Mouse (Mus musculus): ENCODE data around the gene Sp3.

Sp3 gene

DNA sequence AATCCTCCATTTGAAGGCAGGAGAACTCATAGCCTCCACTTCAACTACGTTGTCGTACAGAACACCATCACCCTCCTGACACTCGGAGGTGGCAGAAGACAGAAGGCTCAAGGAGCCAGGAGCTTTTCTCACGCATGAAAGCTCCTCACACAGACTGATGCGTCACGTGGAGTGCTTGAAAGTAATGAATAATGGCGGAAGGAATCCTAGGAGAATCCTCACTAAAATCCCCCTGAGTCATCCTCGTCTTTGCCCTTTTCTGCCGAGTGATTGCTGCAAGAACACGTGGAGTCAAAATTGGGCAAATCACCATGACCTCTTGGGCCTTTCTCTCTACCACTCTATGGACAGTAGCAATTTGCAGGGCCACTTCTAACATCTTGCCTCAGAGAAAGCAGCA is 55.3 kb downstream of the Sp3 start:
- in situ Hi-C loops (cut with MseI, MboI) = loop anchor here in 1 of 2 experiments (25.0 kb wide), 1 partner anchor 413 kb away; no protein-coding TSS in a partner anchor

DNA sequence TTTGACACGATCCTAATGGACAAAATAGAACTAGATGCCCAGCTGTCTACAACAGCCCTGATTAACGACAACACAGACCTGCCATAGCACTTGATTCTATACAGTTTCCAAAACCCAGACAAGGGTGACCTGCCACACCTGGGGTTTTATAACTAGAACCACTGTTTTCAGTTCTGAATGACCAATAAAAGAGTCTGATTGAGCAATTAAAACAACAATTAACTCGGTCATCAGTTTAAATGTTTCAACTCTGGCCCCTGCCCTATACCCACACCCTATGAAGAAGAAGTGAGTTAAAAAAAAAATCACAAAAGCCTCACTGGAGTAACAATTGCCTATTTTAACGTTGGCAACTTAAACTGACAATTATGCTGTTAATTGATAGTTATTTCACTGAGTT is 64.1 kb downstream of the Sp3 start:
- in situ Hi-C loops (cut with MseI, MboI) = loop anchor here in 1 of 2 experiments (25.0 kb wide), 1 partner anchor 404 kb away; no protein-coding TSS in a partner anchor

DNA sequence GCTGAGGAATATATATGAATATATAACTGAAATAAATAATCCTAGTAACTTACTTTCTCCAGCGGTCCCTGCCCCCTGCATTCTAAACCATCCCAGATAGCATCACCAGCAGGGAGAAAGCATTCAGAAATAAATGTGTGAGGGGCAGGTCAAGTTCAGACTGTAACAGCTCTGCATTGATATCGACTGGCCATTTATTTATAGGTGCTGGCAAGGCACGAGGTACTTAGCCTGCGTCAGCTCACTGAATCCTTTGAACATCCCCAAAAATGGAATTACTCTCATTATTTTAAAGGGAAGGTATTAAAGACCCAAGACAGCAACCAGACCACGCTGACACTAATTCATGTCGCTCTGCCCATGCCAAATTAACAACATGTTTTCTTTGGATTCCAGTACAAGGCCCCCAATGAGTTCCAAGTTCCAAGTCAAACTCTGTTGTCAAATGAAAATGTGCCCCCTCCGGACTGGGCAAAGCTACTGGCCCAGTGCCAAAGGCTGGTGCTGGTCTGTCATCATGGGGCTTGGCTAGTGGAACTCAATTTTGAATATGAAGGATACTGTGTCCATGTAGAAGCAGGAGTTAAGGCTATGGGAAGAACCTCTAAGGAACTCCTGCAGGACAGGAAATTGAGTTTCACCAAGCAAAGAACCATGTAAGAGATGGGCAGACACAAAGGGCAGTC is 64.9 kb downstream of the Sp3 start:
- in situ Hi-C loops (cut with MseI, MboI) = loop anchor here in 1 of 2 experiments (25.0 kb wide), 1 partner anchor 403 kb away; no protein-coding TSS in a partner anchor

DNA sequence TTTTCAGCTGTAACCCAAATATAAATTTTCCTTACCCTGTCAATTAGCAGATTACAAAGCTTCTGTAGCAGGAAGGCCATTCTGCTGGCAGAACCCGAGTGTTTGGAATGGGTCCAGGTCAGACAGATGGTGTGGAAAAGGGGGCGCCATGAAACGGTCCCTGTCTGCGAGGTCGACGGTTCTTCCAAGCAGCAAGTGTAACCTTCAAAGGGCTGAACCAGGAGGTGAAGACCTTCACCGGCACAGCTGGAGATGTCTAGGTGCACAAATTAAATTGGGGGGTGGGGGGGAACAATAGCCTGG is 66.8 kb downstream of the Sp3 start:
- in situ Hi-C loops (cut with MseI, MboI) = loop anchor here in 1 of 2 experiments (25.0 kb wide), 1 partner anchor 401 kb away; no protein-coding TSS in a partner anchor

DNA sequence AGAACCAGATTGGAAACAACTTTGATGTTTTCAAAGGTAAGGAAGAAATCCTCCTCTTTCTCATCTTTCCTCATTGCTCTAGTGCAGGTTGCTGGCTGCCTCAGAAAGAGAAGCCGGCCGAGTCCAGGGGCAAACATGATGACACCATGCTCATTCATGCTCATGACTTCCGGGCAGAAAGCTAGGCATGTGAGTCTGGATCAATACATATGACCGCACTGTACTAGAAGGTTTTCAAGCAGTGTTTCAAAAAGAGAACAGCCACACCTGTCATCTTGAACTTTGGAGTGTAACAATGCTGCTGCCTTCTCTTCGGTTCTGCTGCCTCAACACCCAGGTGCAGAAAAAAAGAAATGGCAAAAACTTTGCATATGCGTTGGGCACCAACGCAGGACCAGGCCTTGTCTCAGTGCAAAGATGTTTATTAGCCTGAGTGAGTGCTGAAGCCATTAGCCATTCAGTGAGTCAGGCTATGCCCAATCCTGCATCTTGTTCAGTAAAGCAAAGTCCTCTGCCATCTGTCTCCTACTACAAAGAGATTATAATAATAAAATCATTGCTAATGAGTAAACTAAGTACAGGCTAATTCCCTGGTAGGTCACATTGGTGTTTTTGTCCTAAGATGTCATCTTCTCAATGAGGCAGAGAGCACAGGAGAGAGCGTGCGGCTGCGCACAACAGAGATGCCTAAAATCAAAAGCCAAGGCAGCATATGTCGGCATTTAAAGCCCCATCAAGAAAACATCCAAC is 67.4 kb downstream of the Sp3 start:
- in situ Hi-C loops (cut with MseI, MboI) = loop anchor here in 1 of 2 experiments (25.0 kb wide), 1 partner anchor 401 kb away; no protein-coding TSS in a partner anchor

DNA sequence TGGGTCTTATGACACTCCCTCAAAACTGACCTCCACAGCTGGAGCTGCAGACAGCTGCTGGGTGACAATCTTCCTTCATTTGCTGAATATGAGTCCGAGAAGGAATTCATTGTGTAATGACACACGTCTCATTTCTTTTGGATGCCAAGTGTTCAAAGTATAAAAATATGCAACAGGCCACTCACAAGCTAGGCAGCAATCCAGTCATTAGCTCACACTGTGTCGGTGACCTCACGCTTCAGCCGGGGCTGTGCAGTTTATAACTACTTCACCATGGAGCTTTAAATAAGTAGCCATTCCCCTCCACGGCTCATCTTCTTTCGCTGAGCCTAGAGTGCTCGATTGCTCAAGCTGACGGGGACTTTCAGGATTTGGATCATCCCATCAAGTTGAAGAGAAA is 68.7 kb downstream of the Sp3 start:
- in situ Hi-C loops (cut with MseI, MboI) = loop anchor here in 1 of 2 experiments (25.0 kb wide), 1 partner anchor 399 kb away; no protein-coding TSS in a partner anchor

DNA sequence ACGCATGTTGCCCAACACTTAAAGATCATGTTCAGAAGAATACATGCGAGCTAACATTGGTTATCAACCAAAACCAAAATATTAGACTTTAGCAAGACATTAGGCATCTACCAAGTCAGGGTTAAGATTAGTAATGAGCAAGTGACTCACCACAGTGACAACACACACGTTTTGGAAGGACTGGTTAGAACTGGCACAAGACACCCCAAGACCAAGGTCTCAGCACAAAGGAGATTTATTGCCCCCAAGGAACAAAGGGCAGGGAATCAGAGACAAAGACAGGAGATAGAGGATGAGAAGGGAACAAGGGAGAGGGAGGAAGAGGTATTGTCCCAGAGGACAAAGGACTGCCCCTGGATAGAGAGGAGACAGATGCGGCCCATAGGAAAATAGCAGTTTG is 71.2 kb downstream of the Sp3 start:
- in situ Hi-C loops (cut with MseI, MboI) = loop anchor here in 1 of 2 experiments (25.0 kb wide), 1 partner anchor 397 kb away; no protein-coding TSS in a partner anchor

DNA sequence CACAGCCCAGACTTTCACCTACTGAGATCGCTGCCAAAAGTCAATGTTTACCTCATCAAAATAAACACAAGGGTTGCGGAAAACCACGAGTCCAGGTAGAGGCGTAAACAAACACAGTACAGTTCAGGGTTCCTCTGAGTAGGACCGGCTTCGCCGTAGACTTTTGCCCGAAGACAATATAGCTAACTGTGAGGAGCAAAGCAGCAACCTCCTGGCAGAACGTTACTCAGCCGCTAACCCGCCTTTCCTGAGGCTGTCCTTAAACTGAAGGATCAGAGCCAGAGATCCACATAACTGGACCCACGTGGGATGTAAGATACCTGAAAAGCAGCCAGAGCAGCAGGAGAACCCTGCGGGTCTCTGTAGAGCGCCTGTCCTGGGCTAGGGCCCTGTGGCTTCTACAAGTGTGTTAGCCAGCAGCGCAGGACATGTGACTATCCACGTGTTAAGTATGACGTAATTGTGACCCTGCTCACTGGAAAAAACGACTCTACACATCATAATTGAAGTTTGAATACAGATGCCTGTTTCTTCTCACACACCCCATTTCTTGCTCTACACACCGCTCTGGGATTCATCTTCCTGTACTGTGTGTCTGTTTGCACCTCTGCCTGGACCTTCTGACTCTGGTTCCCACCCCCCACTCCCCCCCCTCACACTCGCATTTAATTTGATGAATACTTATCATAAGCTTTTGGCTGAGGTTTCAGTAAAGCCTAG is 71.9 kb downstream of the Sp3 start:
- in situ Hi-C loops (cut with MseI, MboI) = loop anchor here in 1 of 2 experiments (25.0 kb wide), 1 partner anchor 396 kb away; no protein-coding TSS in a partner anchor

DNA sequence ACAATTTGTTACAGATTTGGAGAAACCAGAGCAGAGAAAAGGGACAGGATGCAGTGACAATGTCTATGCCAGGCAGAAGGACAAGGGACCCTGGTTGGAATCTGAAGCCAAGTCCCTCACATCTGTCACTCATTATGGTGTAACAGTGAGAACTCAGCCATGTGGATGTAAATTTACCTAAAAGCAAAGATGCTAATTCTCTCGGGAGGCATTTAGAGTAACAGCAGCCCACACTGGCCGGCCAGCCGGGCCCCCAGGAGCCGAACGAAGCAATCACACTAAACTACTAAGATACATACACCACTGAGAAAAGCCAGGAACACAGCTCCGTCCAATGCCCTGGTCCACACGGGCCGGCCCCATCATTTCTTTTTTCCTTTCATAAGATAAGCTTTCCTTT is 73.5 kb downstream of the Sp3 start:
- in situ Hi-C loops (cut with MseI, MboI) = loop anchor here in 1 of 2 experiments (25.0 kb wide), 1 partner anchor 394 kb away; no protein-coding TSS in a partner anchor

DNA sequence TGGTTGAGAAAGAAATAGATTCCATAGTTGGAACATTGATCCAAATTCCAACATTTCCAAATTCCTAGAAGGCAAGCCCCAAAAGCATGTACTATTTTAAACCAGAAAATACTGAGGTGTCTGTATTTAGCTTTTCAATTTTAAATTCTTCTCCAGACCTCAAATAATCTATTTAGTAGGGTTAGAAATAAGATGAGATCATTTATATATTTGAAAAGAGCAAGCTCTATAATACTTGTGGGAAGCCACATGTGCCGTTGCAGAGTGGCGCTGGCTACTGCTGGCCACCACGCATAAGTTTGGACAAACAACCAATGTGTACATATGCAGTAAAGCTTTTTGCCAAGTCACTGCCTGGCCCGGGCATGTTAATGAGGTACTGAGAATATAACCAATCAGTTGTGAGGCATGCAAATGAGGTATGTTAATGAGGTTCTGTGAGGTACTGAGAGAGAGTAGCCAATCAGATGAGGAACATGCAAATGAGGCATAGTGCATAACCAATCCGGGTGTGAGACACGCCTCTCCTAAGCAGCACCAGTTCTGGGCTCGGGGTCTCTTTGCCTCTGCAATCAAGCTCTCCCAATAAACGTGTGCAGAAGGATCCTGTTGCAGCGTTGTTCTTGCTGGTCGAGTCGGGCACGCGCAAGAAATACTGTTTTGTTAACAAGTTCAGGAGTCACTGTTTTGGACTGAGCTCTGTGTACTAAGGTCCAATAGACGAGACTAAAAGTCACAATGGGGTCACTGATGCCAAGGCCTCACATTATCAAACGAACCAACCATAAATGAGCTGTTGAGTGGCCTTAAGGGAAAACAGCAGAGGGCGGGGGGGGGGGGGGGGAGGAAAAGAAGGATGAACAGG is 77.2 kb downstream of the Sp3 start:
- in situ Hi-C loops (cut with MseI, MboI) = loop anchor here in 1 of 2 experiments (25.0 kb wide), 1 partner anchor 391 kb away; no protein-coding TSS in a partner anchor

DNA sequence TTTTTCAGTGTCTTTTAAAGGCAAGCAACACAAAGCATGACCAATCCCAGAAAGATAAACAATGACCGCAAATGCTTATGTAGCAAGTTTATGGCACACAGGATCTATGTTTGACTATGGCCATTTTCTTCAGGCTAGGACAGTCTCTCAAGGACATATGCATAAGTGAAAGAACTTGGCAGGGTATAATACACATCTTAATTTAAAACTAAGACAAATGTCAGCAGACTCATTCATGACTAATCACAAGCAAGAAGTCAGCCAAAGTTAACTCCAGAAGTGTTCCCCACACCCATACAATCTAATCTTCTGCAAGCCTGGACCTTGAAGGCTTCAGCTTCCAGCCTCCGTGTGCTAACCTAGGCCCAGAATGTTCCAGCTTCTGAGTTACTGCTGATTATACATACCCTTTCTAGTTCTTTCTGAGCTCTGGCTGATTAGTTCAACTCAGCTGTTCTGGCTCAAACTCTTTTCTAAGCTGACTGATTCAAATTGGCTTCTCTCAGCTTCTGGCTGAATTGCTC is 81.4 kb downstream of the Sp3 start:
- in situ Hi-C loops (cut with MseI, MboI) = no loop called here

DNA sequence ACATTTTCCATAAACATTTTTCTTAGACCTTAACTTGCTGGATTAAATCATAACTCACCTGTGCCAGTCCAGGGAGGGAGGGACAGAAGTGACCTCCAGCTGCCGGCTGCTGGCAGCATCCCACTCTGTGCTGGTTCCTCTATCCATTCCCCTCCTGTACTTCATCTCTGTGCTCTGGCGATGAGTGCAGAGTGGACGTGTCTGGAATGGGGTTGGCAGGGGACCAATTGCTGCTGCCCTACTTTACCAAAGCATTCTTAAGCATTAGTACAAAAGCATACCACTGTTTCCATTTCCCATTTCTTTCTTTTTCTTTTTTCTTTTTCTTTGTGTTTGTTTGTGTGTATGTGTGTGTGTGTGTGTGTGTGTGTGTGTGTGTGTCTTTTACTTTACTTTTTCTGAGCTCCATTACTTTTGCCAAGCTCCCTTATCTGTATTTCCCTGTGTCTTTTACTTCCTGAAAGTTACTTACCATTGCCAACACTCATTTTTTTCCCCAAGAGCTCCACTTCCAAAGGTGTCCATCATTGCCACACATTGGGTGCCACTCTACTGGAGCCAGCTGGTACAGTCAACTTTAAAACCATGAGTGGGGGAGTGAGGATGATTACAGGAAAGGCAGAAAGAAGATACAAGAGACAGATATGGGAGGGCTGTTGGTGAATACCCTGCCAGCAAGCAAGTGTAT is 82.0 kb downstream of the Sp3 start:
- in situ Hi-C loops (cut with MseI, MboI) = no loop called here

DNA sequence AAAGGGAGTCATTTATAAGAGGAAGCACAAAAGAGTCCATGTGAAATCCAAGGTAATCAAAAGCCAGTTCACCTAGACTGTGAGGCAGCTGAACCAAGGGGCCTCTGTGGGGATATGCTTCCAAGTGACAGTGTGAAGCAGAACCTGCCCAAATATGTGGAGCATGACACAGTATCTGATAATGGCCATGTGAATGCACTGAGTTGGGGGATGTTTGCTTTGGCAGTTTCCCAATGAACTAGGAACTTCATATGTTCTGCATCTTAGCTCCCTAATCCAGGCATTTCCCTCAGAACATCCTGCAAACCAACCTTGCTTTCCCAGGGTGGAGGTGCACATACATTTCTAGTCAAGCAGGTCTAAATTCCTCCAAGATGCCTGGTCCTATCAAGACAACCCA is 90.4 kb downstream of the Sp3 start:
- in situ Hi-C loops (cut with MseI, MboI) = no loop called here

Data from mouse trophoblast stem cell (cell line).